Mouse (Mus musculus) kidney, embryonic 15.5 days (tissue): ENCODE measurements around the gene Cngb1. TPM values are rescaled to one million over a fixed set of nuclear protein-coding genes. Genes with fewer than 3 reads are reported as not detected.
A peak's percentile ranks its signal among the peaks of the same experiment; 100 is the strongest.
"Not testable (repeated sequence)": the region's sequence is repeated elsewhere in the genome, so short reads cannot be mapped to it uniquely, and the experiment has no call there.

Experiments used
- ATAC-seq: fragments of 200-750 bp; cut with Nextera tagmentation; replicated peaks from 2 replicates; pipeline ENCODE4 v1.8.0; 2017; ENCODE audit warnings: moderate TSS enrichment; ENCODE audit not compliant: low FRiP score
- H3K27ac ChIP-seq: fragments of 300-500 bp; sonication (generic); 2 replicates; pipeline ENCODE4 v1.5.1; 2015; ENCODE audit warnings: mild to moderate bottlenecking, inconsistent platforms
- H3K27me3 ChIP-seq: fragments of 300-500 bp; sonication (generic); 2 replicates; pipeline ENCODE4 v1.6.1; 2015; ENCODE audit warnings: inconsistent platforms
- H3K36me3 ChIP-seq: fragments of 300-500 bp; sonication (generic); 2 replicates; pipeline ENCODE4 v1.6.1; 2015; ENCODE audit warnings: inconsistent platforms
- H3K4me1 ChIP-seq: fragments of 300-500 bp; sonication (generic); 2 replicates; pipeline ENCODE4 v1.6.1; 2015; ENCODE audit warnings: inconsistent platforms
- H3K4me2 ChIP-seq: fragments of 300-500 bp; sonication (generic); 2 replicates; pipeline ENCODE4 v1.6.1; 2015; ENCODE audit warnings: moderate library complexity, mild to moderate bottlenecking, inconsistent platforms
- H3K4me3 ChIP-seq: fragments of 300-500 bp; sonication (generic); replicated peaks from 2 replicates; pipeline ENCODE4 v1.5.1; 2015; ENCODE audit warnings: mild to moderate bottlenecking, inconsistent platforms
- H3K9ac ChIP-seq: fragments of 300-500 bp; sonication (generic); 2 replicates; pipeline ENCODE4 v1.6.1; 2015; ENCODE audit warnings: mild to moderate bottlenecking, inconsistent platforms
- H3K9me3 ChIP-seq: fragments of 300-500 bp; sonication (generic); replicated peaks from 2 replicates; pipeline ENCODE4 v1.6.1; 2016; ENCODE audit warnings: inconsistent platforms
- WGBS: fragments of 180-500 bp; shearing (Covaris S2); methylation state at CpG from one replicate; pipeline ENCODE4 v1.1.7; 2015; ENCODE audit warnings: mixed read lengths; 5-methylcytosine and 5-hydroxymethylcytosine counted together
- polyA plus RNA-seq: library from polyadenylated mRNA; unstranded; fragments of >200 nt; fragmentation: Nextera tagmentation; extraction: Ambion mirVana; gene quantifications from 2 replicates; pipeline ENCODE4 v1.2.1, GENCODE M21; 2015

The Cngb1 gene
- polyA plus RNA-seq, 1 experiment from 2014 or later, result 0.81 TPM

DNA sequence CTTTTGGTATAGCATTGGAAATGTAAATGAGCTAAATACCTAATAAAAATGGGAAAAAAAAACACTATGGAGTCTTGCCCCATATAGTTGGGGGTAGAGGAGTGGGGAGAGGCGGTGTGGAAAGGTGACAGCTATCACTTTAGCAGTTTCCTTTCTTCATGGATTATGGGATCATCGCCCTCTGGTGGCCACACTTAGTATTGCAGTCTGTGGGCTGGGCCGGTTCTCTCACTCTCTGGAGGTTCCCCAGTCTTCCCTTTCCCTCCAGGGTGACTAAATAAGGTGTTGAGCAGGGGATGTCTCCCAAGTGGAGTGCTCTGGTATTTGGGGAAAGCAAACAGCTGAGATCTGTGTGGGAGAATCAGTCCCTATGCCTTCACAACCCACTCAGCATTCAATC lies 70.7 kb downstream of the Cngb1 start:
- no peaks in the 10 kb centered on the region for H3K36me3 ChIP-seq
- WGBS, result 12% methylated on average over 3 of the region's 3 CpGs
- H3K4me1 ChIP-seq, result no peaks in the 10 kb centered on the region
- no peak overlapping the region for H3K4me3 ChIP-seq
- H3K4me2 ChIP-seq, result no peak overlapping the region
- ATAC-seq, result no peak
- no peak overlapping the region for H3K9ac ChIP-seq
- H3K9me3 ChIP-seq, result no peaks in the 10 kb centered on the region
- no peaks in the 10 kb centered on the region for H3K27me3 ChIP-seq
- no peak overlapping the region for H3K27ac ChIP-seq

DNA sequence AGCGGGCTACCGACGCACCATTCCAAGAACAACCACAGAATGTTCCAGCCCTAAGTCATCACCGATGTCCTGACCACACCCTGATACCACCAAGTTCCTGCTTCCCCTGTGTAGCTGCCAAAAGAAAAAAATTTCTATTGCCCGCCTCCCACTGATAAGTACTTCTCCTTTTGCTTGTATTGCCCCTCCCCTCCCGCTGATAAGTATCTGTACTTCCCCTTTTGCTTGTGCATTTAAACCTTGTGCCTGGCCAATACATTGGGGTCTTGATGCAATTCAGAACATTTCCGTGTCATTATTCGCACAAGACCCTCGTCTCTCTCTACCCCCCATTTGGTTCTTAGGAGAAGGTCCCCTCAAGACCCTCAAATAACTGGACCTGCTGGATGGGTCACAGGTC lies 76.3 kb downstream of the Cngb1 start:
- peaks cover 11% of the 10 kb centered on the region; the same call in 1 of the 2 replicates for H3K4me1 ChIP-seq
- H3K36me3 ChIP-seq, H3K4me2 ChIP-seq, H3K9me3 ChIP-seq, H3K4me3 ChIP-seq, H3K9ac ChIP-seq, H3K27me3 ChIP-seq, H3K27ac ChIP-seq, ATAC-seq: not testable (repeated sequence)
- WGBS, result 90% methylated on average over 9 of the region's 9 CpGs

DNA sequence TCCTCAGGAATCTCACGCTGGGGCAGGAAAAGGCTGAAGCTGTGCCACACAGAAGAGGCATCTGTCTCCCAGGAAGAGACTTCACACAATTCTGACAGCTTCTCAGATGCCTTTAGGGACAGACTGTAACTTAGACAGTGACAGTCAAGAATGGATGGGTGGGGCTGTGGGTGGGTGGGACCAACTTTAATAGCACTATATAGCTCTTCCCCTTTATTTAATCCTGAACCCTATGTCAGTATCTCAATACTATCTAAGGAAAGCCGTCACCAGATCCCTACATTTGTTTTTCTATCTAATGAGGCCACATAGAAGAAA lies 79.3 kb downstream of the Cngb1 start:
- Histone ChIP-seq H3K4me1 (peaks cover 11% of the 10 kb centered on the region; the same call in 1 of the 2 replicates), H3K4me3 (no peak overlapping the region), H3K4me2 (no peak overlapping the region), H3K9me3 (no peaks in the 10 kb centered on the region), H3K27me3 (no peaks in the 10 kb centered on the region), H3K36me3 (no peaks in the 10 kb centered on the region), H3K9ac (no peak overlapping the region), H3K27ac (no peak overlapping the region)
- ATAC-seq, result no peak
- WGBS, result 26% methylated on average over 2 of the region's 2 CpGs

DNA sequence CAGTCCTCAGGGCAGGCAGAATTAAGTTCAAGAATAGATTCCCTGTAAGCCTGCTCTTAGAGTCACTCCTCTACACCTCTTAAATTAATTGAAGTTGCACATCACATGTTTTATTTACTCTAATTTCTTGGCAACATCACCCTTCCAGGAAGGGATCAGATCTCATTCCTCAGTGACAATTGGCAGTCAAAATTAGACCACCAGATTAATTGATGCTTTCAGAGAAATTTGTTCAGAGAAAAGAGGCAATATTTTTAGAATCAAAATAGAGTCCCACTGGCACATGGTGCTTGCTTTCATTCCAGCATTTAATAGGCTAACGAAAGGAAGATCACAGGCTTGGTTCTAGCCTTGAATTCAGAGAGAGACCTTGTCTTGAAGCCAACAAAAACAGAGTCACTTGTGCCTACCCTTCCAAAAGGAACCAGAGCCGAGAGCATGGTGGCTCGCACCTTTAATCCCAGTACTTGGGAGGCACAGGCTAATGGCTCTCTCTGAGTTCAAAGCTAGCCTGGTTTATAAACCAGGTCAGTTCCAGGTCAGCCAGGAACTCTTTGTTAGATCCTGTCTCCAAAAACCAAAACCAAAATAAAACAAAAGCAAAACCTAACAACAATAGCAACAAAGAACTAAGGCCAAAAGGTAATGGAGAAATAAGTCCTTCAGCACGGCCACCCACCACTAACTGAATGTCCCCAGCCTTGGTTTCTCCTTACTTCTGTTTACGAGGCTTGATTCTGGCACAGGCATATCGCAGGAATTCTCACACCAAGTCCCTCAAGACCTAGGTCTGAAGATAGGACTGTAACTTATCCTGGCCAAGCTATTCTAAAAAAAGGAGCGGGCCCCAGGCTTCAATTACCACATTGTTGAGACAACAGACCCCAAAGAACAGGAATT lies 79.9 kb downstream of the Cngb1 start:
- Histone ChIP-seq H3K4me3 (no peak overlapping the region), H3K27ac (no peak overlapping the region), H3K9ac (no peak overlapping the region), H3K36me3 (no peaks in the 10 kb centered on the region), H3K27me3 (no peaks in the 10 kb centered on the region), H3K4me1 (peaks cover 11% of the 10 kb centered on the region; the same call in 1 of the 2 replicates), H3K9me3 (no peaks in the 10 kb centered on the region), H3K4me2 (no peak overlapping the region)
- ATAC-seq, result no peak
- WGBS, result 37% methylated on average over 7 of the region's 7 CpGs

DNA sequence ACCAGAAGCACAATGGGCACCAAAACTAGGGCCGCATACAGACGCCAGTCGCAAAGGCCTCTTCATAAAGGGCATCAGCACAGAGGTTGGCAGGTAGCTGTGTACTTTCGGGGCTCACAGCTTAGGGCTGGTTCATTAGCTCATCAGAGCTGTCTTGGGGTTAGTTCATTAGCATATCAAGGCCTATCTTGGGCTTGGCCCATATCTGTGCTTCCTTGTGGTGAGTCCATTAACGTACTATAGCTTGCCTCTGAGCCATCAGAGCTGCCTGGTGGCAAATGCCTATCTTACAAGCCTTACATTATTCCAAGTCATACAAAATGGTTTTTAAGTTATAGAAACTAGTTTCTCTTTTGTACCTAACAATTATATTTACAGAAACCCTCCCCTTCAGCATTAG lies 82.4 kb downstream of the Cngb1 start:
- peaks cover 29% of the 10 kb centered on the region for H3K4me1 ChIP-seq
- no peaks in the 10 kb centered on the region for H3K9me3 ChIP-seq
- no peak overlapping the region for H3K9ac ChIP-seq
- no peak overlapping the region for H3K27ac ChIP-seq
- H3K27me3 ChIP-seq, result no peaks in the 10 kb centered on the region
- H3K4me3 ChIP-seq, result no peak overlapping the region
- no peaks in the 10 kb centered on the region for H3K36me3 ChIP-seq
- WGBS, result 95% methylated on average over 5 of the region's 5 CpGs
- no peak for ATAC-seq
- no peak overlapping the region for H3K4me2 ChIP-seq

DNA sequence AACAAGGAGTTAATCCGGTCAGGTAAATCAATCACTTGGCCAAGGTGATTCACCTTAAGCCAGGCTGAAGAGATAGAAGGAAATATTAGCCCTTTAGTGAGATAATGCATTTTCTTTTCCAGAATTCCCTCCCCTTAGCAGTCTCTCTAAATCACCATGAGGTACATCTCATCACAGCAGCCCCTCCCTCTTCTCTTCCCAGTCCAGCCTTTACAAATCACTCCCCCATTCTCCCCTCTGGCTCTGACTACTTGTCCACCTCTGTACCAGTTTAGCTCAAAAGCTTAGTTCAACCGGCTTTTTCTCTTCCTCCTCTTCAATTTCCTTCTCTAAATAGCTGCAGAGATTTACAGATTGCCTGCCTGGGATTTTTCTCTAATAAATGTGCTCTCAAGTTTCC lies 85.3 kb downstream of the Cngb1 start:
- peaks cover 20% of the 10 kb centered on the region for H3K4me1 ChIP-seq
- H3K4me2 ChIP-seq, result no peak overlapping the region
- H3K27ac ChIP-seq, result peak overlapping the region; percentile 49
- WGBS, result 30% methylated on average over 2 of the region's 2 CpGs
- H3K9me3 ChIP-seq, result no peaks in the 10 kb centered on the region
- H3K9ac ChIP-seq, result no peak overlapping the region
- H3K27me3 ChIP-seq, result no peaks in the 10 kb centered on the region
- H3K36me3 ChIP-seq, result no peaks in the 10 kb centered on the region
- ATAC-seq, result peak; percentile 61; the same call in 1 of the 2 replicates
- no peak overlapping the region for H3K4me3 ChIP-seq

DNA sequence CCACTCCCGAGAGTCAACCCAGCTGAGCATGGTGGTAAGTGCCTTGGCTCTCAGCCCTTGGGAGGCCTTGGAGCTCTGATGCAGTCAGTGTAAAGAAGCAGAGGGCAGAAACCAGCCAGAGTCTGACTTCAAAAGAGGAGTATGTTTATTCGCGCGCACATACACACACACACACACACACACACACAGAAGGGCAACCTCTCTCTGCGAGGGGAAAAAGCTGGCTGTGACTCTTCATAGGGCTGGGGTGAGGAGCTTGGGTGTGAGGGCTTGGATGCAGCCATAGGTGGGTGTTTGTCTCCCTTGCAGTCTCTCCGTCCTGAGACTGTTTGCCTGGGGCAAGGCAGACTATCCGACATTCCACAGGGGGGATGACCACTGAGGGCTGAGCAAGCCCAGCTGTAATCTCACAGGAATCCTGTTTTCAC lies 85.8 kb downstream of the Cngb1 start:
- ATAC-seq, result peak; percentile 64
- no peak overlapping the region for H3K4me2 ChIP-seq
- peak overlapping the region; percentile 49 for H3K27ac ChIP-seq
- peaks cover 19% of the 10 kb centered on the region for H3K4me1 ChIP-seq
- H3K9ac ChIP-seq, result no peak overlapping the region
- H3K9me3 ChIP-seq, result no peaks in the 10 kb centered on the region
- H3K27me3 ChIP-seq, result no peaks in the 10 kb centered on the region
- no peaks in the 10 kb centered on the region for H3K36me3 ChIP-seq
- 38% methylated on average over 7 of the region's 7 CpGs for WGBS
- no peak overlapping the region for H3K4me3 ChIP-seq

DNA sequence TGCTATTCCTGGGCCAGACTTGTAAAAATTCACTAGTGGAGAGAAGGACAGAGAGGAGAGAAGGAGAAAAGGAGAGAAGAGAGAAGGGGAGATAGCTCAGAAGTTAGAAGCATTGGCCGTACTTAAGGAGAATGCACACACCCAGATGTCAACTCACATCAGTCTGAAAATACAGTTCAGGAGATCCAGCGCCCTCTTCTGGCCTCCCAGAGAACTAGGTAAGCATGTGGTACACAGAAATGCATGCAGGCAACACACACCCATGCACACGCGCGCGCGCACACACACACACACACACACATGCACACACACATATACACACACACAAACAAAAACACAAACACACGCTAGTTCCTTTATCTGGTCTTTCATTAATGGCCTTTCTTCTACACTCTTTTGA lies 86.8 kb downstream of the Cngb1 start:
- WGBS, result 93% methylated on average over 8 of the region's 8 CpGs
- Histone ChIP-seq H3K36me3 (no peaks in the 10 kb centered on the region), H3K4me3 (no peak overlapping the region), H3K9ac (no peak overlapping the region), H3K4me1 (peaks cover 19% of the 10 kb centered on the region), H3K27ac (no peak overlapping the region), H3K9me3 (no peaks in the 10 kb centered on the region), H3K4me2 (no peak overlapping the region), H3K27me3 (no peaks in the 10 kb centered on the region)
- ATAC-seq, result no peak

DNA sequence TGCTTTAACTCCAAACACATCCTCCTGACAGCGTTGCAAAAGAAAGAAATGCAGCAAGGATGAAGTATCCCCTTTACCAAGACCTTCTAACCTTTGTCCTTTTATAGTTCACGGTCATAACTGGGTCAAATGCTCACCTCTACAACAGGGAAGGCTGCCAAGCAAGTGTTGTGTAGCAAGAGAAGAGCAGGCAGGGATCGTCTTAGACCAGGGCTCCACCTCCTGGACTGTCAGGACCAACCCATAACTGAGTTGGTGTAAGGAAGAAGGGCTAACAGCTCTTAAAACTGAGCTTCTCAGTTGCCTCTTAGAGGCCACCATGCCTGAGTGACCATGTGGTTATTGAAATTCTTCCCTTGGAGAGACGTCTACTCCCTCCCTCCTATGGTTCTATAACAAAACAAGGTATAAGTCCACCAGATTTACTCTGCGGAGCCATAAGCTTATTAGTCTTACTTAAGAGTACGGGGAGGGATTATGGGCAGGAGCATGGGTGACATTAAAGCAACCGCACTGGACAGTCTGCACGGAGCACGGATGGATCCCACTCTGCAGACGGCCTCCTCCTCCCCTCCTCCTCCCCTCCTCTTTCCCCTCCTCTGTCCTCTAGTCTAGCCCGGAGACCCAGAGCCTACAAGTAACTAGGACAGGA lies 90.5 kb downstream of the Cngb1 start:
- Histone ChIP-seq H3K9ac (no peak overlapping the region), H3K4me1 (peaks cover 13% of the 10 kb centered on the region), H3K4me2 (no peak overlapping the region), H3K4me3 (no peak overlapping the region), H3K27ac (no peak overlapping the region), H3K9me3 (no peaks in the 10 kb centered on the region), H3K36me3 (no peaks in the 10 kb centered on the region), H3K27me3 (no peaks in the 10 kb centered on the region)
- 0 out of 2 replicates have a peak, but pooled peaks have one; percentile 50 for ATAC-seq
- WGBS, result 59% methylated on average over 11 of the region's 11 CpGs

DNA sequence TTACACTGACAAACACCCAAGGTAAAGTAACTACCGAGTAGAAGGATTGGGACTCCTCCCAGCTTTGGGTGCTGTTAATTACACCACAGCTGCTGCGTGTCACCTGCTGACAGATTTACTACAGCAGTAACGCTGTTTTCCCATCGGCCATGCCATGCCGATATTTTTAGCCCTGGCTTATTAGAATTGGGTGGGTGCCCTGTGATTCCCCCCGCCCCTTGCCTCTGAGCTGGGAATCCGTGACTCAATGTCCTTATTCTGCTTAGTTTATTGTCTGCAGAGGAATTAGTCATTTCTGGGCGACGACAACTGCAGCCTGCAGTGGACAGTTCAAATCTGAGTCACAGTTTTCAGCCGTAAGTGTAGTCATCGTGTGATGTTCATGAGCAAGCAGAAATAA lies 96.5 kb downstream of the Cngb1 start:
- H3K9ac ChIP-seq, result no peak overlapping the region
- ATAC-seq, result peak; percentile 41; the same call in 1 of the 2 replicates
- no peaks in the 10 kb centered on the region for H3K27me3 ChIP-seq
- H3K4me3 ChIP-seq, result no peak overlapping the region
- 8% methylated on average over 11 of the region's 11 CpGs for WGBS
- H3K36me3 ChIP-seq, result no peaks in the 10 kb centered on the region
- 0 out of 2 replicates have a peak overlapping the region, but pooled peaks have one; percentile 10 for H3K27ac ChIP-seq
- peaks cover 16% of the 10 kb centered on the region for H3K4me1 ChIP-seq
- H3K9me3 ChIP-seq, result no peaks in the 10 kb centered on the region
- H3K4me2 ChIP-seq, result peak overlapping the region; percentile 36

DNA sequence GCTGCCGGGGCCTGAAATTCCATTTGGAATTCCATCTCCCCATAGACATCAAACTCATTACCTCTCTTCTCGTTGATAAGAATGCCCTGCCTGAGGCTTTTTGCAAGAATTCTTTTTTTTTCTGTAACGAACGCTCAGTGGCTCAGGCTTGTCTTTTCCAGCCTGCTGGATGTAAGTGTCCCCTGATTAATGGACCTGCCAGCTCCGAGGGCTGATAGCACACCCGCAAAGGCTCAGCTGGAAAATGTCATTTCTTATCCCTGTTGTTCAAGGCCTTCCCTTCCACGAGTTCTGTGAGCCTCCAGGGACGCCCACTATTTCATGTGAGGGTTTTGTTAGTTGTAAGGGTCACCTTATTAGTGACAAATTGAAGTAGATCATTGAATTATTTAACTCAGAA lies 100.4 kb downstream of the Cngb1 start:
- Histone ChIP-seq H3K36me3 (no peaks in the 10 kb centered on the region), H3K9ac (no peak overlapping the region), H3K4me1 (peaks cover 27% of the 10 kb centered on the region), H3K27me3 (peaks cover 4% of the 10 kb centered on the region; the same call in 1 of the 2 replicates), H3K9me3 (no peaks in the 10 kb centered on the region), H3K27ac (no peak overlapping the region), H3K4me3 (no peak overlapping the region), H3K4me2 (no peak overlapping the region)
- no peak for ATAC-seq
- WGBS, result 17% methylated on average over 8 of the region's 8 CpGs

DNA sequence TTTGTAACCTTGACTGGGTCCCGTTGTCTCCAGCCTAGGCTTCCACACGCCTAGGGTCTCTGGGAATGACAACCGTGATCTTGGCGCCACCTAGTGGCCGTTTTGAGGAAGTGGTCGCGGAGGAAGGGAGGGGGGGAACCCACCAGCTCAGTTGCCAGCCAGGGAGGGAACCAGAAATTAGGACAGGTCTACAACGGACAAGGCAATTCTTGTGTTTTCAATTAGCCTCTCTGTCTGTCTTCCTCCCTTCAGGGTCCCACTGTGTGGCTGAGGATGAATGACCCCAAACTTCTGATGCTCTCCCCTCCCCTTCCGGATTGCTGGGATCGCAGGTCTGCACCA lies 102.4 kb downstream of the Cngb1 start:
- no peak overlapping the region for H3K4me2 ChIP-seq
- H3K27me3 ChIP-seq, result peaks cover 4% of the 10 kb centered on the region; the same call in 1 of the 2 replicates
- no peak overlapping the region for H3K4me3 ChIP-seq

More for the DNA sequence above, 102.4 kb downstream of the Cngb1 start:
- Histone ChIP-seq H3K27ac (no peak overlapping the region), H3K9me3 (no peaks in the 10 kb centered on the region), H3K9ac (no peak overlapping the region), H3K4me1 (peaks cover 14% of the 10 kb centered on the region; the same call in 1 of the 2 replicates), H3K36me3 (no peaks in the 10 kb centered on the region)
- 20% methylated on average over 10 of the region's 10 CpGs for WGBS
- peak; percentile 41; the same call in 1 of the 2 replicates for ATAC-seq
